Mouse (Mus musculus) cortical plate, adult 2 months (tissue): ENCODE results near the gene Tsnax.

Experiments
- CTCF ChIP-seq: fragments of 200-500 bp; IDR thresholded peaks from 2 replicates; pipeline ENCODE4 v1.5.1; 2011; ENCODE audit warnings: mild to moderate bottlenecking, control low read depth, low read length; ENCODE audit not compliant: insufficient read depth; ENCODE audit errors: extremely low read depth
- POLR2A ChIP-seq: fragments of 200-500 bp; IDR thresholded peaks from 2 replicates; pipeline ENCODE4 v1.6.1; 2011; ENCODE audit warnings: mild to moderate bottlenecking, low read length, control low read depth; ENCODE audit not compliant: insufficient read depth; ENCODE audit errors: extremely low read depth

DNA sequence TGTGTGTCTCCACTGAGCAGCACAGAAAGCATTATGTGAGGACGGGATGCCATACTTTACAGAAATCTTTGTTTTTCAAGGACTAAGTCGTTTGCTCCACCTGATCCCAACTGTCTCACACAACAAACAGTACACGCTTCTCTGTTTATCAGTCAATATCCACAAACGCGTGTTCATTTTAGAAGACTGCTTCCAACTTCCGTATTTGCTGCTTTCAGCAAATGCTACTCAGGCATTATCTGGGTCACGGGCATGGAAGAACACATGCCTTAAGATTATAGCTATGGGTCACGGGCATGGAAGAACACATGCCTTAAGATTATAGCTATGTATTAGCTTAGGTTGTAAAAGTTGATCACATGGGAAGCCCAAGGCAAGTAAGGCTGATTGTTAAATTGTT, 48.1 kb downstream of the Tsnax start:
- TF ChIP-seq POLR2A: no peak
- no peak for TF ChIP-seq CTCF
